Mouse (Mus musculus): ENCODE measurements around the gene Lyrm1. TPM values are rescaled to one million over a fixed set of nuclear protein-coding genes. Genes with fewer than 3 reads are reported as not detected.
A peak's percentile ranks its signal among the peaks of the same experiment; 100 is the strongest.

Gene Lyrm1
- 1 to 10 TPM; 6.9 to 7.6 TPM for total RNA-seq (2021)
- long read RNA-seq, experiment 1, partial matches to known transcripts: 2 of 11 reads
- long read RNA-seq, experiment 1, other reads (novel, unspliced or antisense): 2 of 11 reads
- long read RNA-seq, experiment 2, partial matches to known transcripts: 0 of 5 reads
- long read RNA-seq, experiment 2, other reads (novel, unspliced or antisense): 2 of 5 reads

DNA sequence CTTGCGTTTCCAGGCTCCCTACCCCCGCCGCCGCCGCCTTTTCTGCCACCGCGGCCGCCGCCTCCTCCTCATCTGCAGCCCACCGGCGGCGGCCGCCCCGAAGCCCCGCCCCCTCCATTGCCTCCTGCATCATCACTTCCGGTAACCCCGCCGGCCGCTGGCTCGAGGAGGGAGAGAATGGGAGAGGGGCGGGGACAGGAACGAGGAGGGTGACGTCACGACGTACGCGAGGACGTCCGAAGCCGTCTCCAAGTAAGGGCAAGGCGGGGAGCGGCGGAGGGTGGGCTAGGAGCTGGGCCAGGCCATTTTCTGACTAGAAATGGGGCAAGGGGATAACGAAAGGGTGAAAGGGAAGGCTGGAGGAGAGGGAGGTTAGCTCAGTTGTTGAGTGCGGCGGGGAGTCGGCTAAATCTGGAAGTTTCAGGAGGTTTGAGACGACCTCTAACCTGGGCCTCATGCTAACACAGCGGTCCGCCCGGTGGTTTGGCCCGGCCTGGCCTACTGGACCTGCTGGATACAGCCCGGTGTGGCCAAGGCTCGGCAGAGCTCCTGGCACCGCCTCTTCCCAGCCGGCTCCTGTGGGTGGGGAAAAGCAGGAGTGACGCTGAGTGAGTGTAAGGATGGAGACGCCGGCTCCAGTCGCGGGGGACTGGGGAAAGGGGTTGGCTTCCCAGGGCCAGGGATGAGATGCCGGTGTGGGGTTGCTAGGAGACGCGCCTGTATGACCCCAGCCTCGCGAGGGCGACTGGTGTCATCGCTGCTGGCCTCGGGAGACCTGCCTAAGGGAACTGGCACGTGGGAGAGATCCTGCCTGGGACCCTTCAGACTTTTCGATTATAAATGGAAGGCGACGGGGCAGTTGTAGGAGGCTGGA lies at the start of gene Lyrm1, which contains the start of gene Dcun1d3:
Lyrm1 (plus strand) TSS at position 223 of the 874 bp plus-strand sequence.
Dcun1d3 (minus strand) TSS at position 660 of the 874 bp plus-strand sequence.
- intact Hi-C loops (cut with DNase I): loop anchor here (2.0 to 5.0 kb wide), 2 partner anchors 35 to 206 kb away; partner anchors contain the start of gene Tmem159

GRCm38 (mm10) chr7:119847396-119847795 lies 48.3 kb upstream of the Lyrm1 start:
- no peak for DNase-seq
- intact Hi-C loops (cut with DNase I): loop anchor here (5.0 to 10.0 kb wide), 3 partner anchors 250 to 477 kb away; partner anchors contain the start of genes Abca15 and Dnah3

More for the DNA sequence above, at the start of gene Lyrm1, which contains the start of gene Dcun1d3:
- peak; percentile 96 to 98 for DNase-seq

- peak; percentile 75 to 83 for DNase-seq
- intact Hi-C loops (cut with DNase I): loop anchor here (1.0 to 10.0 kb wide), 4 partner anchors 209 to 476 kb away; partner anchors contain the start of genes Abca15 and Dnah3
Measured at GRCm38 (mm10) chr7:119849096-119849495, 46.6 kb upstream of the Lyrm1 start.

- DNase-seq: peak; percentile 40 to 50
- intact Hi-C loops (cut with DNase I): no loop called here
Measured at GRCm38 (mm10) chr7:119850737-119851136, 44.9 kb upstream of the Lyrm1 start.

- DNase-seq: no peak
- intact Hi-C loops (cut with DNase I): no loop called here
Measured at GRCm38 (mm10) chr7:119852494-119852893, 43.2 kb upstream of the Lyrm1 start.

GRCm38 (mm10) chr7:119853186-119853585 lies 42.5 kb upstream of the Lyrm1 start:
- no peak for DNase-seq
- intact Hi-C loops (cut with DNase I): no loop called here

DNA sequence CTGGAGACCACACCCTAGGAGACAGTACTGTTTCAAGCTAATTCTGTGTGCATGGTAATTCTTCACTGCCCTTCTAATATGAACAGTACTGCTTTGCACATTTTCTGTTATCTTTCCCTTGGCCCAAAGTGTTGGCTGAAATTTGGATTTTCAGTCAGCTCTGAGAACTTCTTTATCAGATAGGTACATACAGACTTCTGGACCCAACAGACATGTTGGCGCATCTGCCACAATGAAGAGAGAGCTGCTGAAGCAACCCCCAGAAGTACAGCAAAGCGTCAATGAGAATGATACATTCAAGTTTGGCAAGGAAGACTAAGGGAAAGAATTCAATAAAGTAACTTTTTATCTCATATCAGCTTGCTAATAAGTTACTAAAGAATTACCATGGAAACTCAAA lies 41.3 kb upstream of the Lyrm1 start:
- intact Hi-C loops (cut with DNase I): no loop called here
- no peak for DNase-seq

GRCm38 (mm10) chr7:119855031-119855430 lies 40.6 kb upstream of the Lyrm1 start:
- intact Hi-C loops (cut with DNase I): no loop called here

DNA sequence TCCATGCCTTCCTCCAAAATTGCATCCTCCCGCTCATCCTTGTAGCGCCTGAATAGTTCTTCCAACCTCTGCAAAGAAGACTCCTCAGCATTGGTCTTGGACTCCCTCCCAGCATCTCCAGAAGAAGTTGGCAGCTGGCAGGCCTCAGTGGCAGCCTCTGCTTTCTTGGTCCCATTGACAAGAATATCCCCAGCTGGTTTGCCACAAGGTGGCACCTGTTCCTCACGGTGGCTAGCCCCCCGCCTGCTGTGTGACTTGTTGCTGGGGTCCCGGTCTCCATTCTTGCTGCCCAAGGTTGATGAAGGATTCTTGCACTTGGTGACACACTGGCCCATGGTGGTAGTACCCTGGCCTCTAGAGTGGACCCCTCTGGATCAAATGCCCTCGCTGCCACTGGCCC lies 36.2 kb upstream of the Lyrm1 start:
- DNase-seq: no peak
- intact Hi-C loops (cut with DNase I): no loop called here

More at GRCm38 (mm10) chr7:119855031-119855430, 40.6 kb upstream of the Lyrm1 start:
- no peak for DNase-seq

DNA sequence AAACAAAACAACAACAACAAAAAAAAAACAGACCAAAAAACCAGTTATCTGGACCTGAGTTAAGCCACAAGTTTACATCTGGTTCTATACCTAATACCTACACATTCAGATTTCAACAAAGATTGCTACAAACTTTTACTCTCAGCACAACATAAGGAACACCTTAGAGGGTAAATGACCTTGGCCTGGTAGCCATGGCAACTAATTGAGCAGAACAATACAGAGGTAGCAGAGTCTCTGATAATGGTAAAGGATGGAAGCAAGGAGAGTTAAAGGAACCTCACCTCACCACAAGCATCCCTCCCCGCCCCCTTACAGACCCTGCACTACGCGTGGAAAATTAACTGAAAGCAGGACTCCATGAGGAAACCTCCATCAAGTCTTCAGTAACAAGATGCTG lies 35.5 kb upstream of the Lyrm1 start:
- intact Hi-C loops (cut with DNase I): loop anchor here (2.0 kb wide), 1 partner anchor 35 kb away; the partner anchor contains the start of gene Lyrm1
- no peak for DNase-seq

DNA sequence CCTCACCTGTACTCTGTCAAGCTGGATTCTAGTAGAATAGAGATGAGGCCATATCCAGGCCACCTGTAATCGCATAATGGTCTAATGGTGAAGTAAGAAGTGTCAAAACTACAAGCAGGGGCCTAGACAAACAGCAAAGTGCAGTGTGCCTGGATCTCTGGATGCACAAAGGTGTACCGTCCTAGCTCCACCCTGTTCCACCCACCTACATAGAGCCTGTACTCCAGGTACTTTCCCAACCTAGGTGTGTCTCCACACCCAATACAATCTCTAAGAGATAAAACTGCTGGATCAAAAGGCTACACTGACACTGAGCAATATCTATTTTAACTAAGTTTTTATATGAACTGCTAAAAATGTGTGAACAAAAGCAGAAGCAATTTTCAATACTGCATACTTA lies 35.1 kb upstream of the Lyrm1 start:
- intact Hi-C loops (cut with DNase I): loop anchor here (2.0 kb wide), 1 partner anchor 34 kb away; the partner anchor contains the start of gene Lyrm1
- DNase-seq: no peak

- no peak for DNase-seq
- intact Hi-C loops (cut with DNase I): loop anchor here (2.0 kb wide), 1 partner anchor 34 kb away; the partner anchor contains the start of gene Lyrm1
Measured at GRCm38 (mm10) chr7:119860971-119861334, 34.7 kb upstream of the Lyrm1 start.

GRCm38 (mm10) chr7:119861335-119862091 lies 34.1 kb upstream of the Lyrm1 start:
- peak; percentile 47 to 53 for DNase-seq
- intact Hi-C loops (cut with DNase I): loop anchor here (2.0 kb wide), 1 partner anchor 33 kb away; the partner anchor contains the start of gene Lyrm1

DNA sequence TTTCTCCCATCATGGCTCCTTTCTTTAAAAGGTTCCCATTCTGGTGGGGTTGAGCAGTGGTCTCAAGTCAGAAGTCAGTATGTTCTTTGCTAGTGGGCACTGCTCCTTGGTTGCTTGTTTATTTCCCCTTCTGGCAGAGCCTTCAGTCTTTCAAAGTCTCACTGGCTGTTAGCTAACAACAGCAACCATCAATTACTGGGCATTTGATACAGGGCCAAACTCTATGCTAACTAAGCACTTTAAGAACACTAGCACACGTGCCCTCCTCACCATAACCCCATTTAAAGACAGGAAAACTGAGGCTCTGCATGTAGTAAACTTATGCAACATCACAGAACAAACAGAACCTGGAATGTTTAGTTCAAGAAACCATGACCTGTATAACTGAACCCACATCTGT lies 33.5 kb upstream of the Lyrm1 start:
- intact Hi-C loops (cut with DNase I): no loop called here
- DNase-seq: no peak

GRCm38 (mm10) chr7:119864500-119864899 lies 31.2 kb upstream of the Lyrm1 start:
- intact Hi-C loops (cut with DNase I): no loop called here
- DNase-seq: no peak

GRCm38 (mm10) chr7:119866136-119866535 lies 29.5 kb upstream of the Lyrm1 start:
- intact Hi-C loops (cut with DNase I): no loop called here
- DNase-seq: no peak

DNA sequence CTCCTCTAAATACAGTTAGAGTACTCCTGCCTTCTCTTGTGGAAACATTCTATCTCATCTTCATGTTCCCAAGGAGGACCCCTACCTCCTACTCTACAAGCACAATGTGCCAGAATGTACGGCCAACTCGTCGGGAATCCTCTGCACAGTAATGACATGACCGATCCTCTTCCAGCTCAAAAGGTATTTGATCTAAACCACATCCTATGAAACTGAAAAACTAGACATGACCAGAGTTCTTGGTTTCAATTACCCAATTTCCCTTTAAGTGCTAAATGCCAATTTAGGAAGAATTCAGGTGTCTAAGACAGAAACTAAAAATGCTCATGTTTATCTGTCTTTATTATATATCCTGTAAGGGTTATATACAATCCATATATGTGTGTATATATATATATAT lies 23.5 kb upstream of the Lyrm1 start:
- intact Hi-C loops (cut with DNase I): no loop called here
- DNase-seq: no peak

DNA sequence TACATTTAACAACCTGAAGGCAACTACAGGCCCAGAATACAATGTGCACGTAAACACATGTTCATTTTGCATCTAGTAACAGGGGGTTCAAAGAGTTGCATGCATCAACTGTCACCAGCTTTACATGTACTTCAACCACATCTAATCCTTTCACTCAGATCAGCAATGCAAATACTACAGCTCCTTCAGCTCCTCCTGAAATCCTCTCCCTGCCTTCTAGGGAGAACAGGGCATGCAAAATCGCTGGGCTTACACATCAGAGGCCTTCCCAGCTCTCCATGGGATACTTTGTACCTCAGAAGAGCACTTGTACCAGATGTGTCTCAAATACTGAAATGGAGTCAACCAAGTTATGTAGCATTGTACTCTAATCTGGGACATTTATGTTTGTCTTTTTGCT lies 22.6 kb upstream of the Lyrm1 start:
- intact Hi-C loops (cut with DNase I): no loop called here
- DNase-seq: no peak

GRCm38 (mm10) chr7:119875776-119876440 lies 19.8 kb upstream of the Lyrm1 start:
- DNase-seq: peak in 1 of 2 experiments; percentile 31
- intact Hi-C loops (cut with DNase I): no loop called here

DNA sequence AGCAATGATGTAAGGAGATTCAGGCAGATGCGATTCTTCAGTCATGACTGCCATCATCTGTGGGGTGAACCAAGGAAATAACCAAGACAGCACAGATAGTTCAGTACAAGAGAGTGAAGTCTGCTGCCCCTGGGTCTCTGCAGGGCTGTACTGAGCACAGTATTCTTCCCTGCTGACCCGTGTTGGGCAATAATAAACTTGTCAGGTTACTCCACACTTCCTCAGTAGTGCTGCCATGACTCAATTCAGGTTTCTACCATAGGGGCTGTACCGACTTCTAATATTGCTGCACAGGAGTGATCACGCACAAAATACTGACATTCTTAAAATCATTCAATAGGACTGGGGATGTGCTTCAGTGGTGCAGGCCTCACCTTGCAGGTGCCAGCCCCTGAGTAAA lies 16.5 kb upstream of the Lyrm1 start:
- intact Hi-C loops (cut with DNase I): no loop called here
- no peak for DNase-seq
